Mouse (Mus musculus) kidney, postnatal 25 days (tissue): ENCODE measurements at regions not wholly inside any gene's neighbourhood (a gene's known extent, or its start where the extent isn't known, plus 50 kb on each side); places are given as distances from the start of the nearest gene placed in this dataset.
"Not testable (repeated sequence)": the region's sequence is repeated elsewhere in the genome, so short reads cannot be mapped to it uniquely, and the experiment has no call there.

Experiments
- DNase-seq, 2 experiments: peaks; one replicate each; pipeline ENCODE4 v3.0.0; 2021; ENCODE audit warnings: mixed read lengths in 2 of 2

- DNase-seq, result no peak
Measured at GRCm38 (mm10) chr17:85881636-85882170, 193.6 kb upstream of the Six2 start.

- no peak for DNase-seq
Measured at GRCm38 (mm10) chr17:85881046-85881445, 193.0 kb upstream of the Six2 start.

- DNase-seq, result peak; percentile 55 to 59
Measured at GRCm38 (mm10) chr17:85877426-85877825, 189.4 kb upstream of the Six2 start.

- DNase-seq, result peak; percentile 23 to 55
Measured at GRCm38 (mm10) chr17:85876853-85877252, 188.8 kb upstream of the Six2 start.

GRCm38 (mm10) chr17:85873853-85874586 lies 185.9 kb upstream of the Six2 start:
- DNase-seq, result peak in 1 of 2 experiments; percentile 44

- no peak for DNase-seq
Measured at GRCm38 (mm10) chr17:85872903-85873413, 184.9 kb upstream of the Six2 start.

- DNase-seq, result no peak
Measured at GRCm38 (mm10) chr17:85870406-85870805, 182.3 kb upstream of the Six2 start.

- DNase-seq, result no peak
Measured at GRCm38 (mm10) chr17:85869179-85869578, 181.1 kb upstream of the Six2 start.

- DNase-seq, result peak; percentile 48 to 72
Measured at GRCm38 (mm10) chr17:85867945-85868616, 180.0 kb upstream of the Six2 start.

GRCm38 (mm10) chr17:85866581-85866980 lies 178.5 kb upstream of the Six2 start:
- no peak for DNase-seq

- no peak for DNase-seq
Measured at GRCm38 (mm10) chr17:85865940-85866339, 177.9 kb upstream of the Six2 start.

GRCm38 (mm10) chr17:85861328-85861727 lies 173.3 kb upstream of the Six2 start:
- no peak for DNase-seq

- no peak for DNase-seq
Measured at GRCm38 (mm10) chr17:85860797-85861196, 172.7 kb upstream of the Six2 start.

- no peak for DNase-seq
Measured at GRCm38 (mm10) chr17:85859926-85860707, 172.0 kb upstream of the Six2 start.

- DNase-seq, result no peak
Measured at GRCm38 (mm10) chr17:85858516-85858915, 170.4 kb upstream of the Six2 start.

GRCm38 (mm10) chr17:85857705-85858472 lies 169.8 kb upstream of the Six2 start:
- DNase-seq, result peak; percentile 52 to 61

- not testable (repeated sequence) for DNase-seq
Measured at GRCm38 (mm10) chr17:85856894-85857293, 168.8 kb upstream of the Six2 start.

GRCm38 (mm10) chr17:85853156-85853555 lies 165.1 kb upstream of the Six2 start:
- peak in 1 of 2 experiments; percentile 24 for DNase-seq

- no peak for DNase-seq
Measured at GRCm38 (mm10) chr17:85848526-85848925, 160.5 kb upstream of the Six2 start.

- no peak for DNase-seq
Measured at GRCm38 (mm10) chr17:85847756-85848155, 159.7 kb upstream of the Six2 start.

- no peak for DNase-seq
Measured at GRCm38 (mm10) chr17:85845059-85845458, 157.0 kb upstream of the Six2 start.

- DNase-seq, result no peak
Measured at GRCm38 (mm10) chr17:85844486-85844885, 156.4 kb upstream of the Six2 start.
